Comparison of ENCODE assay signal across 10 mouse cellular contexts in the genomic region with DNA sequence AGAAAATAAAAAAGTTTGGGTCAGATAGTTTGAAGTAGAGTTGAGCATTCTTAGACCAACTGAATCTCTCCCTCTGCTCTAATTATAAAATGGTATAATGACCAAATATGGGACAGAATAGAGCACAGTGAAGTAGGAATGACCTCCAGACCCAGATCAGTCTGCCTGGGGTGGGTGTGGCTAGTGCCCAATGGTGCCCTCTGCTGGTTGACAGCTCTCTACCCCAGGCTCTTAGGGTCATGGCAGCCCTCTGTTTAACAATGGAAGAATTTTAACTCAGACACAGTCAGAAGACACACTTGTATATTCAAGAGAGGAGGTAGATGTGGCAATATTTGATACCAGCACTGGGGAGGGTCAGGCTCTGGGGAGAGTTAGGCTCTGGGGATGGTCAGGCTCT. TPM values are rescaled to one million over a fixed set of nuclear protein-coding genes. Genes with fewer than 3 reads are reported as not detected.
DNase-seq lines count a peak whose midpoint lies in the region; ATAC-seq and TF ChIP-seq lines count a peak whose summit lies in the region.
"Had no signal": no experiment of that assay in that cellular context is flagged by ENCODE, and none has a peak within 500 bp of the region (broad histone marks: within the 10 kb centered on the region; RNA-seq: fewer than 3 reads in every experiment).

No protein-coding gene starts in this region.

- no peaks in the 10 kb centered on the region for H3K9me3 ChIP-seq in liver, embryonic 14.5 days (ENCODE audit: control insufficient read depth, low read length)
- no peaks in the 10 kb centered on the region for H3K9me3 ChIP-seq in forebrain, postnatal 0 days (ENCODE audit: low read length)
- H3K9me3 ChIP-seq: embryonic facial prominence, embryonic 12.5 days; intestine, embryonic 15.5 days had no signal

- peaks cover 3% of the 10 kb centered on the region for H3K36me3 ChIP-seq in liver, embryonic 14.5 days (replicated peaks; ENCODE audit: control insufficient read depth, insufficient read depth, low read depth)
- peaks cover 31% of the 10 kb centered on the region for H3K36me3 ChIP-seq in forebrain, postnatal 0 days (ENCODE audit: insufficient read depth)

- no peaks in the 10 kb centered on the region for H3K27me3 ChIP-seq in liver, embryonic 14.5 days (ENCODE audit: control insufficient read depth, insufficient read depth, low read length)
- no peaks in the 10 kb centered on the region for H3K27me3 ChIP-seq in forebrain, postnatal 0 days (ENCODE audit: insufficient read depth, low read length)
- H3K27me3 ChIP-seq: embryonic facial prominence, embryonic 12.5 days; intestine, embryonic 15.5 days had no signal

- no peak overlapping the region for H3K4me3 ChIP-seq in liver, embryonic 14.5 days (ENCODE audit: insufficient read depth in 1 of 2, low read depth in 2 of 2, low read length in 2 of 2)
- H3K4me3 ChIP-seq in forebrain, postnatal 0 days (ENCODE audit: low read depth, low read length): no peak overlapping the region
- H3K4me3 ChIP-seq: embryonic facial prominence, embryonic 12.5 days; intestine, embryonic 15.5 days had no signal

- no peak overlapping the region for H3K4me2 ChIP-seq in liver, embryonic 14.5 days (ENCODE audit: low read depth)
- no peak overlapping the region for H3K4me2 ChIP-seq in forebrain, postnatal 0 days (ENCODE audit: low read depth)
- H3K4me2 ChIP-seq: embryonic facial prominence, embryonic 12.5 days; intestine, embryonic 15.5 days had no signal

- H3K4me1 ChIP-seq in liver, embryonic 14.5 days (replicated peaks; ENCODE audit: control insufficient read depth in 2 of 2, insufficient read depth in 2 of 2, low read length in 1 of 2): no peaks in the 10 kb centered on the region
- H3K4me1 ChIP-seq in forebrain, postnatal 0 days (ENCODE audit: insufficient read depth): no peaks in the 10 kb centered on the region
- H3K4me1 ChIP-seq: embryonic facial prominence, embryonic 12.5 days; intestine, embryonic 15.5 days had no signal

- no peak overlapping the region for H3K27ac ChIP-seq in liver, embryonic 14.5 days
- H3K27ac ChIP-seq in forebrain, postnatal 0 days (ENCODE audit: low read depth, low read length): no peak overlapping the region
- H3K27ac ChIP-seq: embryonic facial prominence, embryonic 12.5 days; intestine, embryonic 15.5 days had no signal

- ATAC-seq in liver, embryonic 14.5 days (ENCODE audit: insufficient read depth): 0 out of 2 replicates have a peak, but pooled peaks have one; percentile 35
- no peak for ATAC-seq in forebrain, postnatal 0 days
- ATAC-seq: intestine, embryonic 15.5 days had no signal

- TF ChIP-seq EP300 in liver, embryonic 14.5 days (IDR thresholded peaks at IDR 0.05; ENCODE audit: low read depth): no peak

- DNase-seq in urinary bladder, postnatal 25 days (ENCODE audit: low spot score): peak; percentile 15
- DNase-seq in urinary bladder, postnatal 10 days (ENCODE audit: low spot score): no peak
- peak; percentile 60 for DNase-seq in adrenal gland, postnatal 10 days
- no peak for DNase-seq in liver, embryonic 14.5 days (ENCODE audit: low read depth in 3 of 3, low spot score in 3 of 3)
- no peak for DNase-seq in forebrain, postnatal 0 days
- DNase-seq in layer of hippocampus, adult 9-11 months: no peak
- DNase-seq in urinary bladder, postnatal 4 days (ENCODE audit: low spot score in 2 of 2): no peak

- TF ChIP-seq CTCF in liver, embryonic 14.5 days (IDR thresholded peaks at IDR 0.05; ENCODE audit: low read depth): peak; percentile 75
- no peak for TF ChIP-seq CTCF in forebrain, postnatal 0 days (IDR thresholded peaks at IDR 0.05; ENCODE audit: low read depth)

- H3K9ac ChIP-seq in liver, embryonic 14.5 days (replicated peaks): no peak overlapping the region
- H3K9ac ChIP-seq in forebrain, postnatal 0 days: no peak overlapping the region
- H3K9ac ChIP-seq: embryonic facial prominence, embryonic 12.5 days; intestine, embryonic 15.5 days had no signal

RNA-seq across cellular contexts. Expression of a gene that starts 16.1 kb away (rescaled TPM):
- 10 to 100 TPM; 14.6 to 16.7 TPM for total RNA-seq in adrenal gland, postnatal 10 days (2021)
- 2.4 and 2.5 TPM in 2 replicates for polyA plus RNA-seq in liver, embryonic 14.5 days (2012; rRNA removed)
- polyA plus RNA-seq in liver, embryonic 14.5 days (2014; fragmentation: Nextera tagmentation; extraction: Ambion mirVana): 3.4 and 3.9 TPM in 2 replicates
- 18.3 and 22.7 TPM in 2 replicates for total RNA-seq in forebrain, postnatal 0 days (2014; rRNA removed)
- polyA plus RNA-seq in forebrain, postnatal 0 days (2015; fragmentation: Nextera tagmentation; extraction: Ambion mirVana): 2.7 and 4.5 TPM in 2 replicates

RNA-seq across cellular contexts. Expression of a gene that starts 45.4 kb away (rescaled TPM):
- total RNA-seq in adrenal gland, postnatal 10 days (2021): 100 to 1,000 TPM; 300 to 427 TPM
- polyA plus RNA-seq in liver, embryonic 14.5 days (2012; rRNA removed): 156 and 227 TPM in 2 replicates
- 413 and 419 TPM in 2 replicates for polyA plus RNA-seq in liver, embryonic 14.5 days (2014; fragmentation: Nextera tagmentation; extraction: Ambion mirVana)
- 46.6 and 90.7 TPM in 2 replicates for total RNA-seq in forebrain, postnatal 0 days (2014; rRNA removed)
- 152 and 178 TPM in 2 replicates for polyA plus RNA-seq in forebrain, postnatal 0 days (2015; fragmentation: Nextera tagmentation; extraction: Ambion mirVana)

RNA-seq across cellular contexts. Expression of a gene that starts 58.4 kb away (rescaled TPM):
- not detected for total RNA-seq in adrenal gland, postnatal 10 days (2021)
- polyA plus RNA-seq in liver, embryonic 14.5 days (2012; rRNA removed): 0.08 TPM in 1 of 2 replicates, not detected in the other
- polyA plus RNA-seq in liver, embryonic 14.5 days (2014; fragmentation: Nextera tagmentation; extraction: Ambion mirVana): not detected in 2 replicates
- total RNA-seq in forebrain, postnatal 0 days (2014; rRNA removed): not detected in 2 replicates
- polyA plus RNA-seq in forebrain, postnatal 0 days (2015; fragmentation: Nextera tagmentation; extraction: Ambion mirVana): not detected in 2 replicates
- polyA plus RNA-seq: embryonic facial prominence, embryonic 12.5 days; intestine, embryonic 15.5 days; neural tube, embryonic 11.5 days had no signal

Comparison
In these comparisons a context has a peak if more than half of its experiments do, and no peak if none do; other contexts are left out.
1. DNase-seq: peak in urinary bladder, postnatal 25 days (single experiment) and adrenal gland, postnatal 10 days (single experiment); none in urinary bladder, postnatal 10 days (single experiment), liver, embryonic 14.5 days (0 of 3), forebrain, postnatal 0 days (single experiment), layer of hippocampus, adult 9-11 months (single experiment) and urinary bladder, postnatal 4 days (0 of 2).